Mouse (Mus musculus): Measurements from ENCODE around the gene Vmn2r7. TPM values are rescaled to one million over a fixed set of nuclear protein-coding genes. Genes with fewer than 3 reads are reported as not detected.

The Vmn2r7 gene
- polyA plus RNA-seq (2017; shearing (Covaris generic)), result not detected

DNA sequence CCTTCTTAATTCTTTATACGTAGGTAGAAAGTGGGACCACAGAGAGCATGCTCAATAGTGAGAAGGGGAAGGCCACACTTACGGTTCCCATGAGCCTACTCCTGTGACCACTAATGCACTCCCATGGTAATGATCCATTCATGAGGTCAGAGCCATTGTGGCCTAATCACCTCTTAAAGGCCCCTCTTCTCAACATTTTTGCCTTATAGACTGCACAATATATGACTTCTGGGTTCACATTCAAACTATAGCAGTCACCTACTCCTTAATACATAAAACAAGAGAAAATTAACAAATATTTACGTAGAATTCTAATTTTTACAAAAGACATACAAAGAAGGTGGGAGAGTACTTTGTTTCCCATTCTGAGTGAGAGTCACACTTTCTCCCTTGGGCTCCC lies at the start of gene Vmn2r7:
Gene Vmn2r7, minus strand, starts transcription at position 101 of the 400 bp plus-strand sequence.

